Mouse (Mus musculus): Measurements from ENCODE around the gene Kbtbd6.
"Not testable (repeated sequence)": the region's sequence is repeated elsewhere in the genome, so short reads cannot be mapped to it uniquely, and the experiment has no call there.

The Kbtbd6 gene

DNA sequence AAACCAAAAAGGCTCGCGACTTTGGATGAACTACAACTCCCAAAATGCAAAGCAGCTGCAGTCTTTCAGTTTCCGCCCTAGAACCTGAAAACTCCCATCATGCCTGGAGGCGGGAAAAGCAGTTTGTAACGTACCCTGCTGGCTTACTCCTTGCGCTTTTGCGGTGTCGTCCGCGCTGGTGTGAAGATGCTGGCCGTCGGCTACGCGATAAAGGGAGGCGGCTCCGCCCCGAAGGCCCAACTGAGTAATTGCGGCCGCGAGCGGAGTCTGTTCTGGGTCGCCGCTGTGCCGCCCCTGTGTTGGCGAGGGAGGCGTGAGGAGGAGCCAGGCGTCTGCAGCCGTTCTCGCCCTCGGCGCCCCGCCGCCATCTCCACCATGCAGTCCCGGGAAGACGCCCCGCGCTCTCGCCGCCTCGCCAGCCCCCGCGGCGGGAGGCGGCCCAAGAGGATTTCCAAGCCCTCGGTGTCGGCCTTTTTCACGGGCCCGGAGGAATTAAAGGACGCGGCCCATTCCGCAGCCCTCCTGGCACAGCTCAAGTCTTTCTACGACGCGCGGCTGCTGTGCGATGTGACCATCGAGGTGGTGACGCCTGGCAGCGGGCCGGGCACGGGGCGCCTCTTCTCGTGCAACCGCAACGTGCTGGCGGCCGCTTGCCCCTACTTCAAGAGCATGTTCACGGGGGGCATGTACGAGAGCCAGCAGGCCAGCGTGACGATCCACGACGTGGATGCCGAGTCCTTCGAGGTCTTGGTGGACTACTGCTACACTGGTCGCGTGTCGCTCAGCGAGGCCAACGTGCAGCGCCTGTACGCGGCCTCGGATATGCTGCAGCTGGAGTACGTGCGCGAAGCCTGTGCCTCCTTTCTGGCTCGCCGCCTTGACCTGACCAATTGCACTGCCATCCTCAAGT, at the start of gene Kbtbd6:
Gene Kbtbd6 (plus strand): TSS at position 155 of the 910 bp plus-strand sequence.
- in situ Hi-C loops (cut with MboI, MseI) = not testable (repeated sequence)

DNA sequence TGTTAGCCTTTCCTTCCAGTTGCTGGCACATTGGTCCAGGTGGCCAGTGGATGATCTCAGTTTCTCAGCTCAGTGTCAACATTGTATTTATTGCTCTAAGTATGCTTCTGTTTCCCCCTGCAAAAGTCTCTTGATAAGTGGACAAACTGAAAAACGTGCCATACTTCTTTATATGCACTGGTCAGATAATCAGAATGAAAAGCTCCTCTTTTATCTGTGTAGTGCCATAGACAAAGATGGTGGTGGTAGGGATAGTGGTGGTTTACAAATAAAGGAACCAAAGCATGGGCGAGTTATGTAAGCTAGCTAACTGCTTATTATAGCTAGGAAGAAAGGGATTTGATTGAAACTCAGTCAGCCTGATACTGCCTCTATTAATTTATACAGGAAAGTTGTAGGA, 44.0 kb upstream of the Kbtbd6 start:
- in situ Hi-C loops (cut with MboI, MseI) = no loop called here

DNA sequence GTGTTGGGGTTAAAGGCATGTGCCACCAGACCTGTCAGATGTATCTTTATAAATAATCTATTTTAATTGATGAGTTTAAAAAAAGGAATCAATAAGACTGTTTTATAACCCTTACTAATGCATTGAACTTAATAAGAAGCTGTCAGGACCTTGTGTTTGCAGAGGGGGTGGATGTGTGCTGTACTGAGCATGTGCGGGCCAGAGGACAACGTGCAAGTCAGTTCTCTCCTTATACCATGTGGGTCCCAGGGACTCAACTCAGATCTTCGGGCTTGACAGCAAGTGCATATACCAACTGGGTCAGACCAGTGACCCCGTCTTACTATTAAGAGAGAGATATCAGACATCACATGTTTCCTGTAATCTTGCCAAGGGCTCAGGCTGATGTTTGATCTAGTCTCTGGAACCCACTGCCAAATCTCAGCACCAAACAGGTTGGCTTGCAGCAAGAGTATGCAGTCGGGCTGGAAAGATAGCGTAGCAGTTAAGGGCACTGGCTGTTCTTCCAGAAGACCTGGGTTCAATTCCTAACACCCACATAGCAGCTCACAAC, 42.3 kb upstream of the Kbtbd6 start:
- in situ Hi-C loops (cut with MboI, MseI) = no loop called here

DNA sequence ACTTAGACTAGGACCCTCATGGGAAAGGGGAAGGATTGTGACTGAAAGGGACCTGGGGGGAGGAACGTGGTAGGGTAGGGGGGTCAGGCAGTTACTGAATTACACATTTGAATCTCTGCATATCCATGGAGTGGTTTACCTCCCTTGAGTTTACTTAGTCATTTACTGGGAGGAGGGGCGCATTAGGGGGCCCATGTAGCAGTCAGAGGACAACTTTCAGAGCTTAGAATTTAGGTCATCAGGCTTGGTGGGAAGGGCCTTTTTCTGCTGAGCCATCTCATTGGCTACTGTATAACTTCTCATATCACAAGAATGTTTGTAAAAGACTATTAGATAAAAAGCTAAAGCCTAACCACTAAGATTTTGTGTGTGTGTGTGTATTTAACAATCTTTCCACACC, 41.0 kb upstream of the Kbtbd6 start:
- in situ Hi-C loops (cut with MboI, MseI) = no loop called here

DNA sequence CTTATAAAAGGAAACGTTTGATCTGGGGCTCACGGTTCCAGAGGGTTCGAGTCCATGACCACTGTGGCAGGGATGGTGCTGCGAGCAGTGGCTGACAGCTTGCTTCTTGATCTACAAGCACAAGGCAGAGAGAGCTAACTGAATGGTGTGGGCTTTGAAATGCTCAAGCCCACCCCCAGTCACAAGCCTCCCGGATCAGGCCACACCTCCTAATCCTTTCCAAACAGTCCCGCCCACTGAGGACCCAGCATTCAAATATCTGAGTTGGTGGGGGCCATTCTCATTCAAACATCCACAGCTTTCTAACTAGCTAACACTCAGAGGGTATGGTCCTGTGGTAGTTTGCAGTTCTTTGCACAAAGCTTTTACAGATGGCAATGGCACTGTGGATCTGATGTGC, 38.5 kb upstream of the Kbtbd6 start:
- in situ Hi-C loops (cut with MboI, MseI) = no loop called here

DNA sequence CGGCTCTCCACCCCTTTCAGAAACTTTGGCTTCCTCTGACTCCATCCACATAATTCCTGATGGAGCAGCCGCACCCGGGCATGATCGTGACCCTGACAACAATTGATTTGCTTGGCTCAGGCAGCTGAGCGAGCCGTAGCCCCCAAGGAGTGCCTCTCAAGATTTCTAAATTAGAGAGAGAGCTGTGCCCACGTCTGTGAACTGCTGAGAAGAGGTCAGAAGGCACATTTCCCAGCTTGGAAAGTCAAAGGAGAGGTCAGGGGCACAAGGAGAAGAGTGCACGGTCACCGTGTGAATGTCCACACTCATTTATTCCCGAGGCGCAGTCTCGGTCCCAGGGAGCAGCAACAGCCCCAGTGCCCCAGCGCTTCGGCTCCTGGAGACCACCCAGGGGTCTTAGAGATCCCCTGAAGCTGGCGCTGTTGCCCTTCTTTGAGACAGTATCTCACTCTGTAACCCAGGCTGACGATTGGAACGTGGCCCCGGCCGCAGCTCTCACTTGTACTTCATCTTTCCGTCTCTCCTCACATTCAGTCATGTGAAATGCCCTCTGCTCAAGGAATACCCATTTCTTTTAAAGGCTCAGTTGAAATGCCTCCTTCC, 31.5 kb upstream of the Kbtbd6 start:
- in situ Hi-C loops (cut with MboI, MseI) = no loop called here

DNA sequence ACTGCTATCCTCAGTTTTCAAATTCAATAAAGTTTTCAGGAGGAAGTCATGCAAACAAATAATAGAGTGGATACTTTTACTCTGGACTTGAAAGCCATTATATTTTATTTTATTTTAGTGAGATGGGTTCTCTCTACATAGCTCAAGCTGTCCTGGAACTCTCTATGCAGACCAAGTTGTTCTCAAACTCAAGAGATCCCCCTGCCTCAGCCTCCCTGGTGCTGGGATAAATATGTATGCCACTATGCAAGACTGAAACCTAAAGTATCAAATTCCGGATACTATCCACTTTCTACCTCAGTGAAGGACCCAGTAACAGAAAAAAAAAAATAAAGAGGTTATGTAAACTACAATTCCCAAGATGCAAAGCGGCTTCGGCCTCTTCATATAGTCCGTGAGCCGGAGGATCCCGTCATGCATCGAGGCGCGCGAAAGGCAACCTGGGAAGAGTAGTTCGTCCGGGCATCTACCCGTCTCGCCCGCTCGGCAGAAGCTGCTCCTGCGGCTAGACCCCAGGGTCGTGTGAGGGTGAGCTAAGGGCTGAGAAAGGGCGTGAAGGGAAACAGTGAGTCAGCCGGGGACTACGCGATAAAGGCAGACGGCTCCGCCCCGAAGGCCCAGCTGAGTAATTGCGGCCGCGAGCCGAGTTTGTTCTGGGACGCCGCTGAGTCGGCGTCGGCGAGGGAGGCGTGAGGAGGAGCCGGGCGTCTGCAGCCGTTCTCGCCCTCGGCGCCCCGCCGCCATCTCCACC, 25.5 kb upstream of the Kbtbd6 start, which contains the start of gene Kbtbd7:
Gene Kbtbd7 (plus strand): TSS at position 533 of the 751 bp plus-strand sequence.
- in situ Hi-C loops (cut with MboI, MseI) = no loop called here

DNA sequence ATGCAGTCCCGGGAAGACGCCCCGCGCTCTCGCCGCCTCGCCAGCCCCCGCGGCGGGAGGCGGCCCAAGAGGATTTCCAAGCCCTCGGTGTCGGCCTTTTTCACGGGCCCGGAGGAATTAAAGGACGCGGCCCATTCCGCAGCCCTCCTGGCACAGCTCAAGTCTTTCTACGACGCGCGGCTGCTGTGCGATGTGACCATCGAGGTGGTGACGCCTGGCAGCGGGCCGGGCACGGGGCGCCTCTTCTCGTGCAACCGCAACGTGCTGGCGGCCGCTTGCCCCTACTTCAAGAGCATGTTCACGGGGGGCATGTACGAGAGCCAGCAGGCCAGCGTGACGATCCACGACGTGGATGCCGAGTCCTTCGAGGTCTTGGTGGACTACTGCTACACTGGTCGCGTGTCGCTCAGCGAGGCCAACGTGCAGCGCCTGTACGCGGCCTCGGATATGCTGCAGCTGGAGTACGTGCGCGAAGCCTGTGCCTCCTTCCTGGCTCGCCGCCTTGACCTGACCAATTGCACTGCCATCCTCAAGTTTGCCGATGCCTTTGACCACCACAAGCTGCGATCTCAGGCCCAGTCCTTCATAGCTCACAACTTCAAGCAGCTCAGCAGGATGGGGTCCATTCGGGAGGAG, 24.8 kb upstream of the Kbtbd6 start:
- in situ Hi-C loops (cut with MboI, MseI) = not testable (repeated sequence)

DNA sequence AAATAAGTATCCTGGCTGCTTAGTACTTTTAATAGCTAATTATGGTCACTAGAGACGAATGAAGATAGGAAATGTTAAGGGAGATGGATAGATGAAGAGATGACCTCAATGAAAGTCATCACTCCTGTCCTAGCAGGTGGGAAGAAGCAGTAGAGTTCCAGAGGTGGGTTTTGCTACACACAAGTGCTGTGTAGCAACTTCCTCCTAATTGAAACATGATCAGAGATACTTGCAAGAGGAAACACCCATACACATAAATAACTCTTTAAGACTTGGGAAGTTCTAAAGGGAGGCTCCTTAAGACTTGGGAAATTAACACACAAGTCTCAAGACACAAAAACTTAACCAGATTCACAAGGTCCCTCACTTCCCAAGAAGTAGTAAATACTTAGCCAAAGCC, 17.6 kb upstream of the Kbtbd6 start:
- in situ Hi-C loops (cut with MboI, MseI) = no loop called here

DNA sequence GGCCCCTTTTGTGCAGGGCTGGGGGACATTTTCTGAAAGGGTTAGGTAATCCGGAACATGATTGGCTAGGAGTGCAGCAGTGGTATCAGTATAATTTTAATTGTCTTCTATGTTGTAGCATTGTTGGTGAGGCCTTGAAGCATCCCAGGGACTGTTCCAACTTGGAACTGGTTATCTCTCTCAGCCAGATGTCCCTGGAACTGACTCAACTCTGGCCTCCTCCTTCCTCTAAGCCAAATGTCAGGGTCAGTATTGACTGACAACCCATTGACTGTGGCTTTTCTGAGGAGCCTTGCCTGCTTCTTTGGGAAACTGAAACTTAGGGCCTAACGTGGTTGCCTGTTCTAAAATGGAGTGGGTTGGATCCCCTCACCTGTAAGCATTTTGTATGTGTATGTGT, 11.0 kb upstream of the Kbtbd6 start:
- in situ Hi-C loops (cut with MboI, MseI) = no loop called here

DNA sequence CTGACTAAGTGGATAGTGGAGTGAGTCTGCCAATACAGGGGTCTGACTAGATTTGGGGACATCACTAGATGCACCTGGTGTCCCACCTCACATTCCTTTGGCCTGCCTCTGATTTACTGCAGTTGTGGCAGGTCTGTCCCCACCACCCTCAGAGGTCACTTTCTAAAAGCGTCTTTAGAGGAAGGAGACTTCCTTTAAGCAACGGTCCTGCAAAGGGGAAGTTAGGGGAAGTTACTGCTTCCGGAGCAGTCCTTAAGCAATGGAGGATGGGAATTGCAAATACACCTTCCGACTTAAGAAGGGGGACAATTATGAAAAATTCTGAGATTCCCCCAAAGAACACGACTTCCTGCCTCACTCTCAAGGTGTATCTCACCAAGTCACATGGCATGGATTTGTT, 10.2 kb upstream of the Kbtbd6 start:
- in situ Hi-C loops (cut with MboI, MseI) = no loop called here

DNA sequence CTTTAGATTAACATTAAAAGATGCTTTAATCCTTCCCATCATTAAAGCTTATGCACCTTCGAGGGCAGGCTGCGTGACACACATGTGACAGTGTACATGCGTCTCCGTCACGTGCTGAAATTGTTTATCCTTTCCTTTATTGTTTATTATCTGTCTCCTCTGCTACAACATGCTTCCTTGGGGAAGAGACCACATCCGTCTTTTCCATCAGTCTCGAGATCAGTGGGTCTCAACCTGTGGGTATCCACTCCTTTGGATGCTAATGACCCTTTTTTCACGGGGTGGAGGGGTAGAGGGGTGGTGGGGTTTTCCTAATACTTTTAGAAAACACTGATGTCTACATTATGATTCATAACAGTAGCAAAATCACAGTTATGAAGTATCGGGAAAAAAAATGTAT, 7.0 kb upstream of the Kbtbd6 start:
- in situ Hi-C loops (cut with MboI, MseI) = no loop called here

DNA sequence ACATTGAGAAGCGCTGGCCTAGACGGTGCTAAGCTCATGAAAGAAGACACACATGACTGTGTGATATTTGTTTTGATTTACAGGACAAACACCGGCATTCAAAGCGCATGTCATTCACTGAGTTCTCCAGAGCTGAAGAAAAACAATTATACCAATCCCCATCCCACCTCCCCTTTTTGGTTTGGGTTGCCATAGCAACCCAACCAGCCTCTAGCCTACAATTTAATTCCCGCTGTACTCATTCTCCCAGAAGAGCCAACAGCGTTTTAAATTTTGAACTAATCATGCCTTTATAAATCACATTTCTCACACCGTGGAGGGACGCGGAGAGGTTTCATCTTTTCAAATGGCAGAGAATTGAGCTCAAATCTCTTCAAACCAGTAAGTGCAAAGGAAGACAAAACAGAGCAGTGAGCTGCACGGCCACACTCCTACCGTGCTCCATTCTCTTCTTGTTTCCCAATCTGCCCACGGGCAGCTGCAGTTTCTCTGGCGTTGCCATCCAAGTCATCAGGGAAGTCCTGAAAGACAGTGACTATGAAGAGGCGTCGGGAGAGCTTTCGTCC, 6.5 kb upstream of the Kbtbd6 start:
- in situ Hi-C loops (cut with MboI, MseI) = no loop called here

DNA sequence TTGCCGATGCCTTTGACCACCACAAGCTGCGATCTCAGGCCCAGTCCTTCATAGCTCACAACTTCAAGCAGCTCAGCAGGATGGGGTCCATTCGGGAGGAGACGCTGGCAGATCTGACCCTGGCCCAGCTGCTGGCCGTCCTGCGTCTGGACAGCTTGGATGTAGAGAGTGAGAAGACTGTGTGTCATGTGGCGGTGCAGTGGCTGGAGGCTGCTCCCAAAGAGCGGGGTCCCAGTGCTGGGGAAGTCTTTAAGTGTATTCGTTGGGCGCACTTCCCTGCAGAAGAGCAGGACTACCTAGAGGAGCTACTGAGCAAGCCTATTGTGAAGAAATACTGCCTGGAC, 928 bp downstream of the Kbtbd6 start:
- in situ Hi-C loops (cut with MboI, MseI) = not testable (repeated sequence)

DNA sequence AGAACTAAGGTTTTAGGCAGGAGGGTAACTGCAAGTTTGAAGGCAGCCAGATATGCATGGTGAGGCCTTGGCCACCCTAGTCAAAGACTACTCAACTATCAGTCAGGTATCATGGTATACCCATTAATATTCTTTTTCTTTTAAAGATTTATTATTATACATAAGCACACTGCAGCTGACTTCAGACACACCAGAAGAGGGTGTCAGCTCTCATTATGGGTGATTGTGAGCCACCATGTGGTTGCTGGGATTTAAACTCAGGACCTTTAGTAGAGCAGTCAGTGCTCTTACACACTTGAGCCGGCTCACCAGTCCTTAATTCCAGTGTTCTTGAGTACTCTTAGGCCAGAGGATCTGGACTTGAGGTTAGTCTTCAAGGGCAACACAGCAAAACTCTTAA, 8.8 kb downstream of the Kbtbd6 start:
- in situ Hi-C loops (cut with MboI, MseI) = loop anchor here (5.0 kb wide), 1 partner anchor 103 kb away; no protein-coding TSS in a partner anchor

DNA sequence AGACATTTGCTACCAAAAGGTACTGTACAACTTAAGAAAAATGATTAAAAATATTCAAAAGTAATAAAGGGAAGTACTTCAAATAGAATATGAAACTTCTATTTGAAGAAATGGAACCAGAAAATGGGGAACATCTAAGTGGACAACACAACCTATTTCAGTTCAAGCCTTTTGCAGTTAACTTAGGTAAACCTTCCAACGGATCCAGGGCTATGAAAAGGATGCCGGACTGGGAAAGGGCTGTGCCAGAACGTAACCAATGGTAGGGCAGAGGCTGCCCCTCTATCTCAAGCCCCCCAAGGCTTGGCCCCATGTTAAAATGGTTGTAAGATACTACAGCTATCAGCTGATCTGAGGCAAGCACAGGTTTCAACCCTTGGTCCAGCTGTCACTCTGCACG, 9.4 kb downstream of the Kbtbd6 start:
- in situ Hi-C loops (cut with MboI, MseI) = loop anchor here (5.0 kb wide), 1 partner anchor 104 kb away; no protein-coding TSS in a partner anchor

DNA sequence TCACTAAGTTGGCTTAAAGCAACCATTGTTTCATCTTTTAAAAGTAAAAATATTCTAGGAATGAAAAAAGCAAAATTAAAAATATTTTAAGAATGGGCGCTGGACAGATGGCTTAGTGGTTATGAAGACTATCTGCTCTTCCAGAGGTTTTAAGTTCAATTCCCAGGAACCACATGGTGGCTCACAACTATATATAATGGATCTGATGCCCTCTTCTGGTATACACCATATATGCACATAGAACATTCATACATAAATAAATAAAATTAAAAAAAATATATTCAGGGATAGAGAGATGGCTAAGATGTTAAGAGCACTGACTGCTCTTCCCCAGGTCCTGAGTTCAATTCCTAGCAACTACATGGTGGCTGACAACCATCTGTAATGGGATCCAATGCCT, 14.0 kb downstream of the Kbtbd6 start:
- in situ Hi-C loops (cut with MboI, MseI) = no loop called here

DNA sequence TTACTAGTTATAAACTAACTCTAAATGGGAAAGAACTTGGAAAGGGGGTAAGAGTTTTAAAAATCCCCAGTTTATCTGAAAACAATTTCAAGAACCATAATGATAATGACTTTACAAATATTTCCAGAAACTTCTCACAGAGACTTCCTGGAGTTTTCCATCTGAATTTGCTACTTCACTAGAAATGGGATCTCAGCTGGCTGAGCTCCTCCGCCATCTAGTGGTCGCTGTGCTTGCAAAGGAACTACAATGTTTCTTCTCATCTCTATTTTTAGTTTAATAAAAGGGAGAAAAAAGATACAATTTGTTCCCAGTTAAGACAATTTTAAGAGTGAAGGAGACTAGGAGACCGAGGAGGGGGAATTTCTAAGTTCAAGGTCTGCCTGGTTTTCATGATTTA, 16.0 kb downstream of the Kbtbd6 start:
- in situ Hi-C loops (cut with MboI, MseI) = no loop called here

DNA sequence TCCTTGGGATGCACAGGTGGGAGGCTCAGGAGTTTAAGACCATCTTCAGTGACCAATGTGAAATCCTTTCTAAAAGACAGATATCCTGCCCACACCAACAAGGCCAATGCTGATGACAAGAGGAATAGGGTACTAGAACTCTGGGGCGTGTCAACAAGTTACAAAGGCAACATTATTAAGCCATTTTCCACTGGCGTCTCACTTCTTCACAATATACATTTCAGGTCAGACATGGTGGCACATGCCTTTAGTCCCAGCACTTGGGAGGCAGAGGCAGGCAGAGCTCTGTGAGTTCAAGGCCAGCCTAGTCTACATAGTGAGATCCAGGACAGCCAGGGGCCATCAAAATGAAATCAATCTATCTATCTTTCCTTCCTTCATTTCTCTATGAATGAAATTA, 21.7 kb downstream of the Kbtbd6 start:
- in situ Hi-C loops (cut with MboI, MseI) = no loop called here

DNA sequence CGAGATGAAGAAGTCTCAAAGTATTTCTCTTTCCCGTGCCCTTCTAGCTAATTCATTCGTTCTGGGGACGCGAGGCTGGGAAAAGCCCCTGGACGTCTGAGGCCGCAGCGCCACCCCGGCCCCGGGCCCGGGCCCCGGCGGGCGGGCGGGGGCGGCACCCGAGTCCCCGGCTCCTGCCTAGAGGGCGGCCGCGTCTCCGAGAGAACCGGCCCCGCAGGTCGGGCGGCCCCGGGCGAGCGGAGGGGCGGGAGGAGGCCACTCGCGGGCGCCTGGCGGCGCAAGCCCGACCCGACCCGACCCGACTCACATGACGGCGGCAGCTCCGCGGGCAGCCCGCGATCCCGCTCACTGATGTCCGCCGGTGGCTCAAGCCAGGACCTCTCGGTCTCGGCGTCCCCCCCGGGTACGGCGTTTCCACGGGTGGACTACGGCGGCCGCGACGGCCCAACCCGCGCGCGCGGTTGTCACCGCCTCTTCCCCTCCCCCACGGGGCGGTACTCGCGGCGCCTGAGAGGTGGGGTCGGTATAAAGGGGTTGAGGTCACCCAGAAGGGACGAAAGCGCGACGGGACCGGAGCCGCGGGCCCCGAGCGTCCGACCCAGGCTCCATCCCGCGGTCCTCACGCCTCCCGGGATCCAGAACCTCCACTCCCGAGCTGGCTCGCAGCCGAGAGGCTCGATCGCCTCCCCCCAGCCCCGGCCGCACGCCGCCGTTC, 29.1 kb downstream of the Kbtbd6 start, which contains the start of gene Elf1:
Gene Elf1 (plus strand): TSS at position 571 of the 715 bp plus-strand sequence.
- in situ Hi-C loops (cut with MboI, MseI) = loop anchor here (5.0 kb wide), 1 partner anchor 62 kb away; no protein-coding TSS in a partner anchor

Data from T-helper 2 cell (primary cell).